Mouse (Mus musculus) erythroblast, embryonic 14.5 days (primary cell): ENCODE measurements around the gene Mnt. TPM values are rescaled to one million over a fixed set of nuclear protein-coding genes. Genes with fewer than 3 reads are reported as not detected.
A peak's percentile ranks its signal among the peaks of the same experiment; 100 is the strongest.

Source experiments
- H3K27me3 ChIP-seq: 2 replicates; pipeline ENCODE4 v1.6.1; 2012; ENCODE audit warnings: inconsistent platforms; ENCODE audit not compliant: control insufficient read depth
- H3K36me3 ChIP-seq: 2 replicates; pipeline ENCODE4 v1.6.1; 2012; ENCODE audit warnings: mild to moderate bottlenecking, inconsistent platforms; ENCODE audit not compliant: control insufficient read depth
- H3K4me1 ChIP-seq: 2 replicates; pipeline ENCODE4 v1.6.1; 2012; ENCODE audit warnings: inconsistent platforms; ENCODE audit not compliant: control insufficient read depth
- H3K4me3 ChIP-seq: replicated peaks from 2 replicates; pipeline ENCODE3; 2012; ENCODE audit warnings: moderate library complexity, mild to moderate bottlenecking, inconsistent platforms
- H3K9me3 ChIP-seq: 2 replicates; pipeline ENCODE4 v1.6.1; 2012; ENCODE audit warnings: low read length, inconsistent platforms, mixed read lengths; ENCODE audit not compliant: control insufficient read depth
- GATA1 ChIP-seq: IDR thresholded peaks from 2 replicates; pipeline ENCODE4 v1.6.1; 2012; ENCODE audit warnings: low read length, inconsistent platforms, mixed read lengths
- TAL1 ChIP-seq: IDR thresholded peaks from 3 replicates; pipeline ENCODE4 v1.6.1; 2012; ENCODE audit warnings: low read length, inconsistent platforms, mixed read lengths
- polyA plus RNA-seq: library from polyadenylated mRNA; stranded (reverse); fragments of >175 nt; gene quantifications from 2 replicates; pipeline ENCODE4 v1.2.3, GENCODE M21; 2012

The Mnt gene
- polyA plus RNA-seq, 1 experiment: 3.4 TPM

GRCm38 (mm10) chr11:74829812-74830211 is 908 bp upstream of the Mnt start:
- Histone ChIP-seq H3K4me1 (peaks cover 82% of the 10 kb centered on the region), H3K36me3 (peaks cover 8% of the 10 kb centered on the region), H3K9me3 (no peaks in the 10 kb centered on the region), H3K27me3 (no peaks in the 10 kb centered on the region), H3K4me3 (peak overlapping the region; percentile 81)
- TF ChIP-seq GATA1 (no peak), TAL1 (no peak)

- no peaks in the 10 kb centered on the region for H3K27me3 ChIP-seq
- TF ChIP-seq TAL1 (no peak), GATA1 (no peak)
- peaks cover 90% of the 10 kb centered on the region for H3K4me1 ChIP-seq
- H3K4me3 ChIP-seq: peak overlapping the region; percentile 81
- no peaks in the 10 kb centered on the region for H3K9me3 ChIP-seq
- H3K36me3 ChIP-seq: peaks cover 14% of the 10 kb centered on the region
These were observed 478 bp downstream of the Mnt start for GRCm38 (mm10) chr11:74831191-74831605.

GRCm38 (mm10) chr11:74831606-74832451 is 1.1 kb downstream of the Mnt start:
- TF ChIP-seq GATA1 (no peak), TAL1 (no peak)
- peaks cover 91% of the 10 kb centered on the region for H3K4me1 ChIP-seq
- H3K27me3 ChIP-seq: no peaks in the 10 kb centered on the region
- H3K9me3 ChIP-seq: no peaks in the 10 kb centered on the region
- H3K4me3 ChIP-seq: peak overlapping the region; percentile 81
- peaks cover 20% of the 10 kb centered on the region for H3K36me3 ChIP-seq

- no peaks in the 10 kb centered on the region for H3K27me3 ChIP-seq
- H3K36me3 ChIP-seq: peaks cover 24% of the 10 kb centered on the region
- peak overlapping the region; percentile 81 for H3K4me3 ChIP-seq
- no peak for TF ChIP-seq GATA1
- TF ChIP-seq TAL1: no peak
- H3K4me1 ChIP-seq: peaks cover 94% of the 10 kb centered on the region
- H3K9me3 ChIP-seq: no peaks in the 10 kb centered on the region
These were observed 1.9 kb downstream of the Mnt start for GRCm38 (mm10) chr11:74832503-74833143.

- Histone ChIP-seq H3K36me3 (peaks cover 24% of the 10 kb centered on the region), H3K27me3 (no peaks in the 10 kb centered on the region), H3K9me3 (no peaks in the 10 kb centered on the region), H3K4me3 (peak overlapping the region; percentile 81), H3K4me1 (peaks cover 92% of the 10 kb centered on the region)
- no peak for TF ChIP-seq GATA1
These were observed 3.0 kb downstream of the Mnt start for GRCm38 (mm10) chr11:74833536-74834358.

- no peak overlapping the region for H3K4me3 ChIP-seq
- peaks cover 24% of the 10 kb centered on the region for H3K36me3 ChIP-seq
- TF ChIP-seq TAL1 (no peak), GATA1 (no peak)
- no peaks in the 10 kb centered on the region for H3K9me3 ChIP-seq
- peaks cover 92% of the 10 kb centered on the region for H3K4me1 ChIP-seq
- H3K27me3 ChIP-seq: no peaks in the 10 kb centered on the region
These were observed 3.6 kb downstream of the Mnt start for GRCm38 (mm10) chr11:74834359-74834638.

GRCm38 (mm10) chr11:74834650-74835277 is 4.0 kb downstream of the Mnt start:
- H3K4me3 ChIP-seq: no peak overlapping the region
- peaks cover 92% of the 10 kb centered on the region for H3K4me1 ChIP-seq
- H3K36me3 ChIP-seq: peaks cover 25% of the 10 kb centered on the region
- no peaks in the 10 kb centered on the region for H3K9me3 ChIP-seq
- no peak for TF ChIP-seq TAL1
- TF ChIP-seq GATA1: no peak
- no peaks in the 10 kb centered on the region for H3K27me3 ChIP-seq

- Histone ChIP-seq H3K4me1 (peaks cover 92% of the 10 kb centered on the region), H3K36me3 (peaks cover 34% of the 10 kb centered on the region), H3K27me3 (no peaks in the 10 kb centered on the region), H3K4me3 (no peak overlapping the region), H3K9me3 (no peaks in the 10 kb centered on the region)
- no peak for TF ChIP-seq GATA1
- no peak for TF ChIP-seq TAL1
These were observed 5.0 kb downstream of the Mnt start for GRCm38 (mm10) chr11:74835593-74836224.
